Mouse (Mus musculus) hindbrain, embryonic 16.5 days (tissue): ENCODE measurements at regions not wholly inside any gene's neighbourhood (a gene's known extent, or its start where the extent isn't known, plus 50 kb on each side); places are given as distances from the start of the nearest gene placed in this dataset.
A peak's percentile ranks its signal among the peaks of the same experiment; 100 is the strongest.

Experiments used
- ATAC-seq: fragments of 200-750 bp; cut with Nextera tagmentation; 2 replicates; pipeline ENCODE4 v1.8.0; 2017; ENCODE audit warnings: moderate TSS enrichment, moderate library complexity
- H3K27ac ChIP-seq: fragments of 300-500 bp; sonication (generic); 2 replicates; pipeline ENCODE4 v1.5.1; 2014; ENCODE audit warnings: low read depth, mild to moderate bottlenecking, control low read depth, low read length, moderate library complexity
- H3K27me3 ChIP-seq: fragments of 300-500 bp; sonication (generic); replicated peaks from 2 replicates; pipeline ENCODE4 v1.6.1; 2014; ENCODE audit warnings: low read length; ENCODE audit not compliant: control insufficient read depth, insufficient read depth
- H3K36me3 ChIP-seq: fragments of 300-500 bp; sonication (generic); 2 replicates; pipeline ENCODE4 v1.6.1; 2014; ENCODE audit warnings: mild to moderate bottlenecking, low read length, moderate library complexity, mixed read lengths; ENCODE audit not compliant: control insufficient read depth, insufficient read depth
- H3K4me1 ChIP-seq: fragments of 300-500 bp; sonication (generic); 2 replicates; pipeline ENCODE4 v1.6.1; 2014; ENCODE audit warnings: low read depth, low read length; ENCODE audit not compliant: control insufficient read depth, insufficient read depth
- H3K4me2 ChIP-seq: fragments of 300-500 bp; sonication (generic); 2 replicates; pipeline ENCODE4 v1.6.1; 2014; ENCODE audit warnings: mild to moderate bottlenecking, low read length, control low read depth, moderate library complexity
- H3K4me3 ChIP-seq: fragments of 300-500 bp; sonication (generic); 2 replicates; pipeline ENCODE4 v1.5.1; 2014; ENCODE audit warnings: mild to moderate bottlenecking, low read length, control low read depth, moderate library complexity
- H3K9ac ChIP-seq: fragments of 300-500 bp; sonication (generic); 2 replicates; pipeline ENCODE4 v1.6.1; 2014; ENCODE audit warnings: low read depth, mild to moderate bottlenecking, control low read depth, low read length, moderate library complexity
- H3K9me3 ChIP-seq: fragments of 300-500 bp; sonication (generic); 2 replicates; pipeline ENCODE4 v1.6.1; 2014; ENCODE audit warnings: mild to moderate bottlenecking, low read length, moderate library complexity; ENCODE audit not compliant: control insufficient read depth
- WGBS: fragments of 180-500 bp; shearing (Covaris S2); extraction: QIAGEN DNeasy Blood & Tissue Kit; methylation state at CpG from one replicate; pipeline ENCODE4 v1.1.7; 2014; 5-methylcytosine and 5-hydroxymethylcytosine counted together

- no peaks in the 10 kb centered on the region for H3K9me3 ChIP-seq
- H3K9ac ChIP-seq, result no peak overlapping the region
- no peaks in the 10 kb centered on the region for H3K4me1 ChIP-seq
- no peaks in the 10 kb centered on the region for H3K27me3 ChIP-seq
- H3K36me3 ChIP-seq, result no peaks in the 10 kb centered on the region
- 94% methylated on average over 2 of the region's 2 CpGs for WGBS
- no peak overlapping the region for H3K27ac ChIP-seq
- H3K4me3 ChIP-seq, result no peak overlapping the region
- ATAC-seq, result no peak
- no peak overlapping the region for H3K4me2 ChIP-seq
Measured at GRCm38 (mm10) chr13:114587621-114588020, 128.9 kb upstream of the Fst start.

- H3K4me2 ChIP-seq, result no peak overlapping the region
Measured at GRCm38 (mm10) chr13:114603341-114603740, 144.6 kb upstream of the Fst start.

DNA sequence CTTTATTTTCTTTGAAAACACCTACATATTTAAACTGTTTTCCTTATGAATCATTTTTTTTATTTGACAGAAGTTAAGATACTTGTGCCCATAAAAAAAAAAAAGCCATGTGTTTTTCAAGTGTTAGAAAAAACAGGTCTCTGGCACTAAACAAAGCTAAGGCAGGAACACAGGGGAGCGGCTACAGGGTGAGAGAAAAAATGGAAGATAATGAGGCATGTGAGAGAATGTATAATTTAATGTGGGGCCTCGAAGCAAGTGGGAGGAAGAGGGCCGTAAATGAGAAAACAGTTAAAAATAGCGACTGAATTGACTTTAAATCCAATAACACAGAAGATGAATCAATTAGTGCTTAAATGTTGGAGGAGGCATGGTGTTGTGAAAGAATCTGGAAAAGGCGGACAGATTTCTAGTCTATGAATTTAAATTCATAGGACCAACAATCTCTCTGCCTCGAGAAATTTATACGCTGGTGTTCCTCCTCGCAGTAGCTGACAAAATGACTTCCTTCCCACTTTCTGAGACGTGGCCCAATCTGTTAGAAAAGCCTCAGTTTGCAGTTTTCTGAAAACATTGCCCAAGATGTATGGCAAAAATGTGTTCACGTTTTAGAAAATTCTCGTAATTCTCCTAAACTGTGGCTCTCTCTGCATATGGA lies 145.4 kb upstream of the Fst start:
- no peak overlapping the region for H3K27ac ChIP-seq
- H3K4me1 ChIP-seq, result no peaks in the 10 kb centered on the region
- no peaks in the 10 kb centered on the region for H3K27me3 ChIP-seq
- H3K9me3 ChIP-seq, result no peaks in the 10 kb centered on the region
- H3K9ac ChIP-seq, result no peak overlapping the region
- 73% methylated on average over 11 of the region's 11 CpGs for WGBS
- ATAC-seq, result no peak
- no peak overlapping the region for H3K4me3 ChIP-seq
- no peak overlapping the region for H3K4me2 ChIP-seq
- H3K36me3 ChIP-seq, result no peaks in the 10 kb centered on the region

More at GRCm38 (mm10) chr13:114603341-114603740, 144.6 kb upstream of the Fst start:
- Histone ChIP-seq H3K9me3 (no peaks in the 10 kb centered on the region), H3K27me3 (no peaks in the 10 kb centered on the region), H3K27ac (no peak overlapping the region), H3K36me3 (no peaks in the 10 kb centered on the region), H3K4me1 (no peaks in the 10 kb centered on the region), H3K9ac (no peak overlapping the region), H3K4me3 (no peak overlapping the region)
- WGBS, result 83% methylated on average over 13 of the region's 13 CpGs
- no peak for ATAC-seq

GRCm38 (mm10) chr13:114613909-114614308 lies 155.2 kb upstream of the Fst start:
- Histone ChIP-seq H3K27me3 (no peaks in the 10 kb centered on the region), H3K36me3 (no peaks in the 10 kb centered on the region), H3K4me2 (no peak overlapping the region), H3K9me3 (no peaks in the 10 kb centered on the region), H3K4me3 (no peak overlapping the region), H3K4me1 (no peaks in the 10 kb centered on the region), H3K27ac (no peak overlapping the region), H3K9ac (no peak overlapping the region)
- 97% methylated on average over 1 of the region's 1 CpGs for WGBS
- ATAC-seq, result no peak

DNA sequence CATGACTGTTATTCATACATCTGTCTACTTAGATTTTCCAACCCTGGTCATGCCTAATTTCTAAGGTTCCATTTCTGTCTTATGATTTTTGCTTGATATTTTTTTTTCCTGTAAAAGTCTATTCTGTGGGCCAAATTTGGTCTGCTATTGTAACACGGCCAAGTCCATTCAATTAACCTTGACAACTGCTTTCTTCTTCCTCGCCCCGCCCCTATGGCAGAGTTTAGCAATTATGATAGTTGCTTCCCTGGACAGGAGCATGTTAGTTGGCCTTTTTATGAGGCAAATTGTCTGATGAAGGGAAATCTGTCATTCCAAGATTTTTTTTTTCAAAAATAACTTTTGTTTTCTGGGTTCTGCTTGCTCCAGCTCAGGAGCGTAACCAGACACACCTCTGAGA lies 160.7 kb upstream of the Fst start:
- no peak overlapping the region for H3K4me2 ChIP-seq
- H3K4me1 ChIP-seq, result no peaks in the 10 kb centered on the region
- H3K9me3 ChIP-seq, result no peaks in the 10 kb centered on the region
- 83% methylated on average over 4 of the region's 4 CpGs for WGBS
- H3K27ac ChIP-seq, result no peak overlapping the region
- no peak overlapping the region for H3K9ac ChIP-seq
- no peak for ATAC-seq
- H3K27me3 ChIP-seq, result no peaks in the 10 kb centered on the region
- no peaks in the 10 kb centered on the region for H3K36me3 ChIP-seq
- H3K4me3 ChIP-seq, result no peak overlapping the region

- 79% methylated on average over 4 of the region's 4 CpGs for WGBS
- H3K27me3 ChIP-seq, result no peaks in the 10 kb centered on the region
Measured at GRCm38 (mm10) chr13:114636731-114637130, 178.0 kb upstream of the Fst start.

DNA sequence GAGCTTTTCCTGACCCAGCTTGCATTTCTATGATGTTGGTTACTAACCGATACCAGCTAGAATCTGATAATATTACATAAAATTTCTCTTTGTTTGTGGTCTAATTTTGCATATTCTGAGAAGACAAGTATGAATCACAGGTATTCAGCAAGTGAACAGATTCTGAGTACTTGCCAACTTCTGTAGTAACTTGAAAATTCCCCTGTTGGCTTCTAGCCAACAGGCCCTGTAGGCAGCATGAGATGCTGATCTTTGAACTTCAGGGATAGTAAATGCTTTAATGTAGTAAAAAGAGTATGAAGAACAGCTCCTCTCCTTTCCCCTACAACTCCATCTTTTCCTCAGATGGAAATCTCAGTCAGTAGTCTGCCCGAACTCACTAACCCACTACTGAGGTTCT lies 178.5 kb upstream of the Mocs2 start:
- H3K9me3 ChIP-seq, result no peaks in the 10 kb centered on the region
- no peaks in the 10 kb centered on the region for H3K4me1 ChIP-seq
- H3K4me2 ChIP-seq, result no peak overlapping the region
- no peaks in the 10 kb centered on the region for H3K36me3 ChIP-seq
- 93% methylated on average over 2 of the region's 2 CpGs for WGBS
- H3K9ac ChIP-seq, result no peak overlapping the region
- no peak for ATAC-seq
- H3K27me3 ChIP-seq, result no peaks in the 10 kb centered on the region
- H3K27ac ChIP-seq, result no peak overlapping the region
- no peak overlapping the region for H3K4me3 ChIP-seq

More at GRCm38 (mm10) chr13:114636731-114637130, 178.0 kb upstream of the Fst start:
- Histone ChIP-seq H3K9me3 (no peaks in the 10 kb centered on the region), H3K27ac (no peak overlapping the region), H3K36me3 (no peaks in the 10 kb centered on the region), H3K4me1 (no peaks in the 10 kb centered on the region), H3K4me3 (no peak overlapping the region), H3K9ac (no peak overlapping the region), H3K4me2 (no peak overlapping the region)
- no peak for ATAC-seq

GRCm38 (mm10) chr13:114641688-114642390 lies 176.2 kb upstream of the Mocs2 start:
- Histone ChIP-seq H3K9me3 (no peaks in the 10 kb centered on the region), H3K27me3 (no peaks in the 10 kb centered on the region), H3K4me2 (no peak overlapping the region), H3K27ac (no peak overlapping the region), H3K9ac (no peak overlapping the region), H3K36me3 (no peaks in the 10 kb centered on the region), H3K4me3 (no peak overlapping the region), H3K4me1 (no peaks in the 10 kb centered on the region)
- ATAC-seq, result peak; percentile 73
- WGBS, result 36% methylated on average over 9 of the region's 9 CpGs

DNA sequence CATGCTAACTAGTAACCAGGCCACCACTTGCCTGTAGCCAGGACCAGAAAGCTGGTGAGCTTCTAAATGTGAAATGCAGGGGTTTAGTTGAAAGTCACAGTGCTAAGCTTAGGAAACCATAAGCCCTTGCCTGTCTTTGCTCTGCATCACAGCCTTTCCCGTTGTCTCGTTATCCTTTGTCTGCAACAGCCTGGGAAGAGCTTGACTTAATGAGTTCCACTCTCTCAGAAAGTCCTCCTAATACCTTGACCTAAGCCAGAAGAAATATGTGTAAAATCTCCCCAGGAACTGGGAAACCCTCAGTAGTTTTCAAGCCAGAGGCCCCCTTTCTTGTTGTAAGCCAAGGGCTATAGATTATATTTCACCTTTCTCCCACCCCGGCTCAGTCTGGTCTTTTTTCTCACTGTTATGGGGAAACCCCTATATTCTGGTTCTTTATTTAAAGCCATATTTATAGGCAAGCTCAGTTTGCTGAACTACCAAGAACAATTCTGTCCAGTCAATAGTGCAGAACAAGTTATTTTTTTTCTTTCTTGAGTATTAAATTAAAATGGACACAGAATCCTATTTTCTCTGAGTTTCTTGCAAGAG lies 175.0 kb upstream of the Mocs2 start:
- no peak for ATAC-seq

More for the DNA sequence above, 175.0 kb upstream of the Mocs2 start:
- H3K36me3 ChIP-seq, result no peaks in the 10 kb centered on the region
- no peaks in the 10 kb centered on the region for H3K4me1 ChIP-seq
- H3K27ac ChIP-seq, result no peak overlapping the region
- WGBS, result 39% methylated on average over 3 of the region's 3 CpGs
- no peak overlapping the region for H3K9ac ChIP-seq
- H3K4me2 ChIP-seq, result peak overlapping the region; percentile 4; the same call in 1 of the 2 replicates
- H3K4me3 ChIP-seq, result no peak overlapping the region
- H3K9me3 ChIP-seq, result no peaks in the 10 kb centered on the region
- no peaks in the 10 kb centered on the region for H3K27me3 ChIP-seq
